Mouse (Mus musculus): Measurements from ENCODE around the gene Tmem260.

Gene Tmem260

GRCm38 (mm10) chr14:48553754-48554153 lies 107.8 kb downstream of the Tmem260 start:
- DNase-seq (ENCODE audit: low spot score) = no peak

- no peak for DNase-seq (ENCODE audit: low spot score)
Measured at GRCm38 (mm10) chr14:48558975-48559374, 113.1 kb downstream of the Tmem260 start.

GRCm38 (mm10) chr14:48559736-48560135 lies 113.8 kb downstream of the Tmem260 start:
- no peak for DNase-seq (ENCODE audit: low spot score)

- no peak for DNase-seq (ENCODE audit: low spot score)
Measured at GRCm38 (mm10) chr14:48566596-48566995, 120.7 kb downstream of the Tmem260 start.
